Mouse (Mus musculus): ENCODE measurements around the gene Mrps35. TPM values are rescaled to one million over a fixed set of nuclear protein-coding genes. Genes with fewer than 3 reads are reported as not detected.

The Mrps35 gene
- polyA plus RNA-seq, 1 experiment, result 37.2 TPM

- Histone ChIP-seq H3K4me3 (ENCODE audit: insufficient read depth, low read length) (no peak overlapping the region), H3K4me1 (ENCODE audit: control insufficient read depth, insufficient read depth, low read length) (no peaks in the 10 kb centered on the region), H3K27ac (ENCODE audit: insufficient read depth, low read length) (no peak overlapping the region)
- no peak for TF ChIP-seq CTCF (IDR thresholded peaks at IDR 0.05; ENCODE audit: borderline replicate concordance, insufficient read depth, low read length)
- TF ChIP-seq POLR2A (IDR thresholded peaks at IDR 0.05; ENCODE audit: low read depth, low read length), result no peak
Observed at GRCm38 (mm10) chr6:147076878-147077277, 34.3 kb downstream of the Mrps35 start.

GRCm38 (mm10) chr6:147079919-147080318 is 37.4 kb downstream of the Mrps35 start:
- Histone ChIP-seq H3K27ac (ENCODE audit: insufficient read depth, low read length) (no peak overlapping the region), H3K4me3 (ENCODE audit: insufficient read depth, low read length) (no peak overlapping the region), H3K4me1 (ENCODE audit: control insufficient read depth, insufficient read depth, low read length) (no peaks in the 10 kb centered on the region)
- TF ChIP-seq POLR2A (IDR thresholded peaks at IDR 0.05; ENCODE audit: low read depth, low read length) (no peak), CTCF (IDR thresholded peaks at IDR 0.05; ENCODE audit: borderline replicate concordance, insufficient read depth, low read length) (no peak)

GRCm38 (mm10) chr6:147085398-147086040 is 43.0 kb downstream of the Mrps35 start:
- Histone ChIP-seq H3K4me3 (ENCODE audit: insufficient read depth, low read length) (no peak overlapping the region), H3K4me1 (ENCODE audit: control insufficient read depth, insufficient read depth, low read length) (no peaks in the 10 kb centered on the region), H3K27ac (ENCODE audit: insufficient read depth, low read length) (no peak overlapping the region)
- TF ChIP-seq POLR2A (IDR thresholded peaks at IDR 0.05; ENCODE audit: low read depth, low read length) (no peak), CTCF (IDR thresholded peaks at IDR 0.05; ENCODE audit: borderline replicate concordance, insufficient read depth, low read length) (no peak)

GRCm38 (mm10) chr6:147086594-147087225 is 44.1 kb downstream of the Mrps35 start, which contains the start of gene Mansc4:
Gene Mansc4 (minus strand): TSS chr6:147087032.
- TF ChIP-seq CTCF (IDR thresholded peaks at IDR 0.05; ENCODE audit: borderline replicate concordance, insufficient read depth, low read length), result no peak
- TF ChIP-seq POLR2A (IDR thresholded peaks at IDR 0.05; ENCODE audit: low read depth, low read length), result no peak
- H3K4me1 ChIP-seq (ENCODE audit: control insufficient read depth, insufficient read depth, low read length), result no peaks in the 10 kb centered on the region
- H3K4me3 ChIP-seq (ENCODE audit: insufficient read depth, low read length), result no peak within 1 kb of the TSS
- no peak within 1 kb of the TSS for H3K27ac ChIP-seq (ENCODE audit: insufficient read depth, low read length)

- TF ChIP-seq POLR2A (IDR thresholded peaks at IDR 0.05; ENCODE audit: low read depth, low read length), result no peak
- no peak for TF ChIP-seq CTCF (IDR thresholded peaks at IDR 0.05; ENCODE audit: borderline replicate concordance, insufficient read depth, low read length)
- Histone ChIP-seq H3K4me3 (ENCODE audit: insufficient read depth, low read length) (no peak overlapping the region), H3K4me1 (ENCODE audit: control insufficient read depth, insufficient read depth, low read length) (no peaks in the 10 kb centered on the region; the same call in 1 of the 2 replicates), H3K27ac (ENCODE audit: insufficient read depth, low read length) (no peak overlapping the region)
Observed at GRCm38 (mm10) chr6:147087736-147088135, 45.2 kb downstream of the Mrps35 start.

- Histone ChIP-seq H3K27ac (ENCODE audit: insufficient read depth, low read length) (no peak overlapping the region), H3K4me1 (ENCODE audit: control insufficient read depth, insufficient read depth, low read length) (no peaks in the 10 kb centered on the region; the same call in 1 of the 2 replicates), H3K4me3 (ENCODE audit: insufficient read depth, low read length) (no peak overlapping the region)
- no peak for TF ChIP-seq POLR2A (IDR thresholded peaks at IDR 0.05; ENCODE audit: low read depth, low read length)
- no peak for TF ChIP-seq CTCF (IDR thresholded peaks at IDR 0.05; ENCODE audit: borderline replicate concordance, insufficient read depth, low read length)
Observed at GRCm38 (mm10) chr6:147088517-147088916, 46.0 kb downstream of the Mrps35 start.

- Histone ChIP-seq H3K4me1 (ENCODE audit: control insufficient read depth, insufficient read depth, low read length) (no peaks in the 10 kb centered on the region; the same call in 1 of the 2 replicates), H3K27ac (ENCODE audit: insufficient read depth, low read length) (no peak overlapping the region), H3K4me3 (ENCODE audit: insufficient read depth, low read length) (no peak overlapping the region)
- TF ChIP-seq CTCF (IDR thresholded peaks at IDR 0.05; ENCODE audit: borderline replicate concordance, insufficient read depth, low read length) (no peak), POLR2A (IDR thresholded peaks at IDR 0.05; ENCODE audit: low read depth, low read length) (no peak)
Observed at GRCm38 (mm10) chr6:147090191-147090590, 47.6 kb downstream of the Mrps35 start.

GRCm38 (mm10) chr6:147091136-147092120 is 48.9 kb downstream of the Mrps35 start, which contains the start of gene Klhl42:
Gene Klhl42 (plus strand): TSS chr6:147091379.
- no peaks in the 10 kb centered on the region; the same call in 1 of the 2 replicates for H3K4me1 ChIP-seq (ENCODE audit: control insufficient read depth, insufficient read depth, low read length)
- TF ChIP-seq POLR2A (IDR thresholded peaks at IDR 0.05; ENCODE audit: low read depth, low read length) (peak; percentile 86), CTCF (IDR thresholded peaks at IDR 0.05; ENCODE audit: borderline replicate concordance, insufficient read depth, low read length) (no peak)
- peak within 1 kb of the TSS; percentile 68 for H3K4me3 ChIP-seq (ENCODE audit: insufficient read depth, low read length)
- peak within 1 kb of the TSS; percentile 43; the same call in 1 of the 2 replicates for H3K27ac ChIP-seq (ENCODE audit: insufficient read depth, low read length)

GRCm38 (mm10) chr6:147092136-147092535 is 49.6 kb downstream of the Mrps35 start:
- peak overlapping the region; percentile 68 for H3K4me3 ChIP-seq (ENCODE audit: insufficient read depth, low read length)
- H3K27ac ChIP-seq (ENCODE audit: insufficient read depth, low read length), result no peak overlapping the region
- TF ChIP-seq POLR2A (IDR thresholded peaks at IDR 0.05; ENCODE audit: low read depth, low read length) (no peak), CTCF (IDR thresholded peaks at IDR 0.05; ENCODE audit: borderline replicate concordance, insufficient read depth, low read length) (no peak)
- no peaks in the 10 kb centered on the region; the same call in 1 of the 2 replicates for H3K4me1 ChIP-seq (ENCODE audit: control insufficient read depth, insufficient read depth, low read length)

Measured in embryonic fibroblast, embryonic 13.5 days (primary cell).